In the genomic region with DNA sequence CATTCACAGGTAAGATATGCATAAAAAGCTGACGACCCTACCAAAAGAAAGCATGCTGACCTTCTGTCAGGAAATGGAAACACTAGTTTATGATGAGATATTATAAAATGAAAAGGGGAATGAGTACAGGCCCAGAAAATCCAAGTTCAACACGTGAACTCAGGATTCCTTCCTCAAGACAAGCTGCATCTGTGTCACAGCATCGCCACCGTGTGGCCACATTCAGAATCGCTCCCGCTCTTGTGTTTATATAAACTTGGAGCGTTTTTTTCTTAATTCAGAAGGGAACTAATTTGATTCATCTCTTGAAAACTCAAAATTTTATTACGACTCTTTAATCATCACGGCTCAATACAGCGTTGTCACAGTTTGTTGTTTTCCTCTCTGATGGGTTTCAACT, we compare ENCODE assay signal across 9 mouse cellular contexts. TPM values are rescaled to one million over a fixed set of nuclear protein-coding genes. Genes with fewer than 3 reads are reported as not detected.
DNase-seq lines count a peak whose midpoint lies in the region; ATAC-seq and TF ChIP-seq lines count a peak whose summit lies in the region.
"Had no signal": no experiment of that assay in that cellular context is flagged by ENCODE, and none has a peak within 500 bp of the region (broad histone marks: within the 10 kb centered on the region; RNA-seq: fewer than 3 reads in every experiment).

No protein-coding gene starts in this region.

- ATAC-seq in cerebellum, adult (ENCODE audit: insufficient number of reproducible peaks, low FRiP score, low TSS enrichment): no peak; the same call in 1 of the 2 replicates
- ATAC-seq in forebrain, postnatal 0 days: peak; percentile 74; the same call in 1 of the 2 replicates
- ATAC-seq in lung, postnatal 0 days: no peak

- peak; percentile 56 for DNase-seq in cerebellum, adult 11 months
- peak; percentile 75 for DNase-seq in ES-CJ7 (ENCODE audit: low read depth, low spot score)
- peak; percentile 70 for DNase-seq in cerebellum, adult 8-10 months
- peak; percentile 94 for DNase-seq in forebrain, postnatal 0 days
- peak; percentile 84 for DNase-seq in layer of hippocampus, adult 11-12 months (ENCODE audit: low spot score)
- DNase-seq in lung, postnatal 0 days (ENCODE audit: low spot score): peak; percentile 72
- peak; percentile 84 to 88 for DNase-seq in right cerebral cortex, adult 2 months (ENCODE audit: low spot score in 2 of 2)

- H3K9ac ChIP-seq in forebrain, postnatal 0 days: no peak overlapping the region
- no peak overlapping the region for H3K9ac ChIP-seq in lung, postnatal 0 days (replicated peaks; ENCODE audit: low read depth)
- H3K9ac ChIP-seq: liver, embryonic 15.5 days had no signal

- H3K36me3 ChIP-seq in forebrain, postnatal 0 days (ENCODE audit: insufficient read depth): no peaks in the 10 kb centered on the region
- H3K36me3 ChIP-seq in lung, postnatal 0 days (ENCODE audit: insufficient read depth, low read length): no peaks in the 10 kb centered on the region
- H3K36me3 ChIP-seq: liver, embryonic 15.5 days had no signal

- no peak overlapping the region for H3K4me2 ChIP-seq in forebrain, postnatal 0 days (ENCODE audit: low read depth)
- H3K4me2 ChIP-seq in lung, postnatal 0 days (replicated peaks; ENCODE audit: low read depth, low read length): no peak overlapping the region
- H3K4me2 ChIP-seq: liver, embryonic 15.5 days had no signal

- no peak overlapping the region for H3K4me3 ChIP-seq in forebrain, postnatal 0 days (ENCODE audit: low read depth, low read length)
- no peak overlapping the region for H3K4me3 ChIP-seq in lung, postnatal 0 days (ENCODE audit: low read depth, low read length)
- H3K4me3 ChIP-seq: liver, embryonic 15.5 days had no signal

- no peak overlapping the region for H3K27ac ChIP-seq in forebrain, postnatal 0 days (ENCODE audit: low read depth, low read length)
- H3K27ac ChIP-seq in lung, postnatal 0 days (ENCODE audit: low read length): no peak overlapping the region
- H3K27ac ChIP-seq: liver, embryonic 15.5 days had no signal

- no peaks in the 10 kb centered on the region for H3K4me1 ChIP-seq in forebrain, postnatal 0 days (ENCODE audit: insufficient read depth)
- H3K4me1 ChIP-seq in lung, postnatal 0 days (ENCODE audit: insufficient read depth, low read depth, low read length): no peaks in the 10 kb centered on the region
- H3K4me1 ChIP-seq: liver, embryonic 15.5 days had no signal

- WGBS in forebrain, postnatal 0 days: 7% methylated on average over 10 of the region's 10 CpGs
- WGBS in lung, postnatal 0 days: 7% methylated on average over 10 of the region's 10 CpGs

- TF ChIP-seq EP300 in lung, postnatal 0 days (IDR thresholded peaks at IDR 0.05): no peak

- H3K27me3 ChIP-seq in forebrain, postnatal 0 days (ENCODE audit: insufficient read depth, low read length): no peaks in the 10 kb centered on the region
- no peaks in the 10 kb centered on the region for H3K27me3 ChIP-seq in lung, postnatal 0 days (replicated peaks; ENCODE audit: insufficient read depth, low read length)
- H3K27me3 ChIP-seq: liver, embryonic 15.5 days had no signal

- H3K9me3 ChIP-seq in forebrain, postnatal 0 days (ENCODE audit: low read length): no peaks in the 10 kb centered on the region
- no peaks in the 10 kb centered on the region for H3K9me3 ChIP-seq in lung, postnatal 0 days (ENCODE audit: low read length)
- H3K9me3 ChIP-seq: liver, embryonic 15.5 days had no signal

- peak; percentile 96 for TF ChIP-seq CTCF in forebrain, postnatal 0 days (IDR thresholded peaks at IDR 0.05; ENCODE audit: low read depth)
- TF ChIP-seq CTCF in lung, postnatal 0 days (IDR thresholded peaks at IDR 0.05): peak; percentile 94

RNA-seq across cellular contexts. Expression of gene 4930453N24Rik, which starts 22.7 kb away (rescaled TPM):
- total RNA-seq in forebrain, postnatal 0 days (2014; rRNA removed): 21.4 and 24.8 TPM in 2 replicates
- 18.2 and 19.8 TPM in 2 replicates for polyA plus RNA-seq in forebrain, postnatal 0 days (2015; fragmentation: Nextera tagmentation; extraction: Ambion mirVana)
- polyA plus RNA-seq in lung, postnatal 0 days (2015; fragmentation: Nextera tagmentation; extraction: Ambion mirVana): 19.4 and 20.4 TPM in 2 replicates
